Mouse (Mus musculus) cortical plate, adult 2 months (tissue): ENCODE results near the gene Prmt9. TPM values are rescaled to one million over a fixed set of nuclear protein-coding genes. Genes with fewer than 3 reads are reported as not detected.

Experiments
- H3K27ac ChIP-seq: fragments of 200-500 bp; 2 replicates; pipeline ENCODE4 v1.5.1; 2012; ENCODE audit warnings: low read length, control low read depth, inconsistent platforms; ENCODE audit not compliant: insufficient read depth
- H3K4me1 ChIP-seq: fragments of 200-500 bp; 2 replicates; pipeline ENCODE4 v1.6.1; 2011; ENCODE audit warnings: low read length; ENCODE audit not compliant: control insufficient read depth, insufficient read depth
- H3K4me3 ChIP-seq: fragments of 200-500 bp; 2 replicates; pipeline ENCODE4 v1.5.1; 2011; ENCODE audit warnings: mild to moderate bottlenecking, low read length, control low read depth; ENCODE audit not compliant: insufficient read depth
- CTCF ChIP-seq: fragments of 200-500 bp; IDR thresholded peaks from 2 replicates; pipeline ENCODE4 v1.5.1; 2011; ENCODE audit warnings: mild to moderate bottlenecking, control low read depth, low read length; ENCODE audit not compliant: insufficient read depth; ENCODE audit errors: extremely low read depth
- POLR2A ChIP-seq: fragments of 200-500 bp; IDR thresholded peaks from 2 replicates; pipeline ENCODE4 v1.6.1; 2011; ENCODE audit warnings: mild to moderate bottlenecking, low read length, control low read depth; ENCODE audit not compliant: insufficient read depth; ENCODE audit errors: extremely low read depth
- polyA plus RNA-seq: library from polyadenylated mRNA; depleted of rRNA; stranded (reverse); fragments of >200 nt; gene quantifications from 2 replicates; pipeline ENCODE4 v1.2.3, GENCODE M21; 2012; rRNA removed

The Prmt9 gene
- polyA plus RNA-seq, 1 experiment: 19.4 TPM

GRCm38 (mm10) chr8:77561441-77561840, 12.2 kb downstream of the Prmt9 start:
- Histone ChIP-seq H3K4me1 (no peaks in the 10 kb centered on the region), H3K27ac (no peak overlapping the region), H3K4me3 (no peak overlapping the region)
- TF ChIP-seq CTCF: no peak
- TF ChIP-seq POLR2A: no peak

- Histone ChIP-seq H3K4me1 (no peaks in the 10 kb centered on the region; the same call in 1 of the 2 replicates), H3K4me3 (no peak overlapping the region), H3K27ac (no peak overlapping the region)
- no peak for TF ChIP-seq POLR2A
- TF ChIP-seq CTCF: no peak
Observed at GRCm38 (mm10) chr8:77574229-77574628, 25.0 kb downstream of the Prmt9 start.

GRCm38 (mm10) chr8:77577674-77578073, 28.5 kb downstream of the Prmt9 start:
- Histone ChIP-seq H3K27ac (no peak overlapping the region), H3K4me3 (no peak overlapping the region), H3K4me1 (no peaks in the 10 kb centered on the region; the same call in 1 of the 2 replicates)
- no peak for TF ChIP-seq POLR2A
- no peak for TF ChIP-seq CTCF

GRCm38 (mm10) chr8:77584174-77584573, 35.0 kb downstream of the Prmt9 start:
- H3K4me1 ChIP-seq: no peaks in the 10 kb centered on the region
- no peak for TF ChIP-seq CTCF
- H3K4me3 ChIP-seq: no peak overlapping the region
- no peak overlapping the region for H3K27ac ChIP-seq

- no peak overlapping the region for H3K27ac ChIP-seq
- no peak for TF ChIP-seq CTCF
- TF ChIP-seq POLR2A: no peak
- H3K4me1 ChIP-seq: peaks cover 5% of the 10 kb centered on the region
- peak overlapping the region; percentile 66 for H3K4me3 ChIP-seq
Observed at GRCm38 (mm10) chr8:77609621-77610020, 60.4 kb downstream of the Prmt9 start.

GRCm38 (mm10) chr8:77610374-77610969, 61.3 kb downstream of the Prmt9 start, which contains the start of gene Tmem184c:
TSS of gene Tmem184c (minus strand) at chr8:77610698.
- H3K27ac ChIP-seq: no peak within 1 kb of the TSS
- TF ChIP-seq CTCF: no peak
- peak; percentile 50; the same call in 1 of the 2 replicates for TF ChIP-seq POLR2A
- H3K4me1 ChIP-seq: peaks cover 5% of the 10 kb centered on the region
- H3K4me3 ChIP-seq: peak within 1 kb of the TSS; percentile 66

GRCm38 (mm10) chr8:77617916-77618315, 68.7 kb downstream of the Prmt9 start:
- H3K4me1 ChIP-seq: peaks cover 2% of the 10 kb centered on the region; the same call in 1 of the 2 replicates
- TF ChIP-seq POLR2A (no peak), CTCF (peak; percentile 22; the same call in 1 of the 2 replicates)
- no peak overlapping the region for H3K27ac ChIP-seq
- H3K4me3 ChIP-seq: no peak overlapping the region

GRCm38 (mm10) chr8:77623677-77624209, 74.5 kb downstream of the Prmt9 start:
- Histone ChIP-seq H3K4me1 (no peaks in the 10 kb centered on the region), H3K4me3 (no peak overlapping the region), H3K27ac (no peak overlapping the region)
- TF ChIP-seq CTCF: no peak
- no peak for TF ChIP-seq POLR2A

GRCm38 (mm10) chr8:77629858-77630537, 80.8 kb downstream of the Prmt9 start:
- Histone ChIP-seq H3K27ac (no peak overlapping the region), H3K4me1 (no peaks in the 10 kb centered on the region), H3K4me3 (no peak overlapping the region)
- TF ChIP-seq POLR2A (no peak), CTCF (peak; percentile 96)

- no peak overlapping the region for H3K27ac ChIP-seq
- TF ChIP-seq POLR2A (no peak), CTCF (no peak)
- no peak overlapping the region for H3K4me3 ChIP-seq
- no peaks in the 10 kb centered on the region for H3K4me1 ChIP-seq
Observed at GRCm38 (mm10) chr8:77630691-77631090, 81.5 kb downstream of the Prmt9 start.

Other genes starting within 250 kb of the Prmt9 start
- 22.2 and 22.4 TPM in 2 replicates for gene Arhgap10, start 31.4 kb upstream of the Prmt9 start, polyA plus RNA-seq
- gene Tmem184c, start 61.3 kb downstream of the Prmt9 start, polyA plus RNA-seq: 60.7 and 63.2 TPM in 2 replicates
- gene Ednra, start 175.1 kb downstream of the Prmt9 start, polyA plus RNA-seq: 4.8 and 5.1 TPM in 2 replicates